Mouse (Mus musculus) hindbrain, embryonic 15.5 days (tissue): Measurements from ENCODE around the gene Slc16a2. TPM values are rescaled to one million over a fixed set of nuclear protein-coding genes. Genes with fewer than 3 reads are reported as not detected.

Source experiments
- ATAC-seq: fragments of 200-750 bp; cut with Nextera tagmentation; 2 replicates; pipeline ENCODE4 v1.8.0; 2017; ENCODE audit warnings: low read depth, moderate number of reproducible peaks, moderate TSS enrichment; ENCODE audit not compliant: low FRiP score
- H3K27ac ChIP-seq: fragments of 300-500 bp; sonication (generic); replicated peaks from 2 replicates; pipeline ENCODE4 v1.5.1; 2015; ENCODE audit warnings: mild to moderate bottlenecking, inconsistent platforms
- H3K27me3 ChIP-seq: fragments of 300-500 bp; sonication (generic); 2 replicates; pipeline ENCODE4 v1.6.1; 2015; ENCODE audit warnings: control low read depth, inconsistent platforms
- H3K36me3 ChIP-seq: fragments of 300-500 bp; sonication (generic); 2 replicates; pipeline ENCODE4 v1.6.1; 2015; ENCODE audit warnings: control low read depth, inconsistent platforms
- H3K4me1 ChIP-seq: fragments of 300-500 bp; sonication (generic); replicated peaks from 2 replicates; pipeline ENCODE4 v1.6.1; 2015; ENCODE audit warnings: control low read depth, inconsistent platforms
- H3K4me2 ChIP-seq: fragments of 300-500 bp; sonication (generic); 2 replicates; pipeline ENCODE4 v1.6.1; 2015; ENCODE audit warnings: moderate library complexity, mild to moderate bottlenecking, inconsistent platforms
- H3K4me3 ChIP-seq: fragments of 300-500 bp; sonication (generic); 2 replicates; pipeline ENCODE4 v1.5.1; 2015; ENCODE audit warnings: mild to moderate bottlenecking, inconsistent platforms
- H3K9ac ChIP-seq: fragments of 300-500 bp; sonication (generic); 2 replicates; pipeline ENCODE4 v1.6.1; 2015; ENCODE audit warnings: inconsistent platforms
- H3K9me3 ChIP-seq: fragments of 300-500 bp; sonication (generic); 2 replicates; pipeline ENCODE4 v1.6.1; 2016; ENCODE audit warnings: control low read depth, inconsistent platforms
- WGBS: fragments of 180-500 bp; shearing (Covaris S2); methylation state at CpG from one replicate; pipeline ENCODE4 v1.1.7; 2015; 5-methylcytosine and 5-hydroxymethylcytosine counted together
- polyA plus RNA-seq: library from polyadenylated mRNA; unstranded; fragments of >200 nt; fragmentation: Nextera tagmentation; extraction: Ambion mirVana; gene quantifications from 2 replicates; pipeline ENCODE4 v1.2.1, GENCODE M21; 2015

Gene Slc16a2
- polyA plus RNA-seq, 1 experiment from 2014 or later, result 32.9 TPM

DNA sequence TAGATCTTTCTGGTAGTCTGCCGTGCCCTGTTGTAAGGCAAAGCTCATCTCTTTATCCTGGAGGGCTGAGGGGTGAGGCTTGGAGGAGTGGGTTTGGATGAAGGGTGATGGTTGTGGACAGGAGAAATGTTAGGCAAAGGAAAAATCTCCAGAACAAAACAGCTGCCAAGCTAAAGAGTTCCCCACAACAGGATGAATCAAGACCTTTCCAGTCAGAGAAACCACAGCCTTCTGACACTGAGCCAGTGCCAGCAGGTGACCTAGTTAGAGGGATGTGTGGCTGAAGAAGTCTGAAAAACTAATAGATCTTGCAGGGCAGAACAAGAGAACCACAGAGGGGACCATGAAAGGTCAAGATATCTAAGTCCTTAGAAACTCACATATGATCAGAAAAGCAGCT is 24.8 kb downstream of the Slc16a2 start:
- no peak for ATAC-seq
- Histone ChIP-seq H3K4me3 (no peak overlapping the region), H3K27ac (no peak overlapping the region), H3K4me2 (no peak overlapping the region), H3K9ac (no peak overlapping the region), H3K27me3 (peaks cover 45% of the 10 kb centered on the region), H3K36me3 (no peaks in the 10 kb centered on the region), H3K4me1 (no peaks in the 10 kb centered on the region), H3K9me3 (no peaks in the 10 kb centered on the region)
- 92% methylated on average over 1 of the region's 1 CpGs for WGBS

DNA sequence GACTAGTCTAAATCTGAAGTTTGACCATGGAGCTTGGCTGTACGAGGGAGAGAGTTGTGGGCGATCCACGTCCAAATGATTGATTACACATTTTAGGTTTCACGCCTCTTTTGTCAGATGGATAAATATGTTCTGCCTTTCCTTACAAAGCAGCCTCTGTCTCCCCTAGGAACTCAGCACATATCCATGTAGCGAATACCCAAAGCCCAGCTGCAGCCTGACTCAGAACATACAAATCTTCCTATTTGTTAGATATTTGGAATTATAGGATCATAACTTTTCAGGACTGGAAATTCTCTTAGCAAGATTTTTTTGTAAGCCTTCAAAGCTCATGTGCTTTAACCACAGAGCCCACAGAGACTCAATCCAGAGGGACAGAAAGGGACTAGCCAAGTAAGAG is 26.3 kb downstream of the Slc16a2 start:
- ATAC-seq, result no peak
- H3K27ac ChIP-seq, result no peak overlapping the region
- no peaks in the 10 kb centered on the region for H3K9me3 ChIP-seq
- no peak overlapping the region for H3K9ac ChIP-seq
- 70% methylated on average over 5 of the region's 5 CpGs for WGBS
- H3K4me2 ChIP-seq, result no peak overlapping the region
- H3K36me3 ChIP-seq, result no peaks in the 10 kb centered on the region
- no peaks in the 10 kb centered on the region for H3K4me1 ChIP-seq
- H3K27me3 ChIP-seq, result peaks cover 57% of the 10 kb centered on the region
- H3K4me3 ChIP-seq, result no peak overlapping the region

DNA sequence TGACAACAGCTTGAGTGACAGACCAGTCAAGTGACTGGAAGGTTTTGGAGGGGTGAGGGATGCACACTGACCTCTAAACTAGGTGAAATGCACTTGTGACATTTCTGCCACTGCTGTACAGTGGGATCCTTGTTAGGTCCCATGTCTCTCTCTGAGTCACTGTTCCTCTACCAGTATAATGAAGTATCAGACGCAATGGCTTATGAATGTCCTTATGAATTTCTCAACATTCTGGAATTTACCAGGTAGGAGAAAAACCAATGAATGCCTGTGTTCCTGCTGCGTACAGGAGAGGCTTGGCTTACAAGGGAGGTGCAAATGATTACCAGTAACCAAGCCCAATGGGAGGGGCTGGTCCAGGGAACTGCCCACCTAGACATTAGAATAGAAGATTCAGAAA is 30.5 kb downstream of the Slc16a2 start:
- H3K36me3 ChIP-seq, result no peaks in the 10 kb centered on the region
- ATAC-seq, result no peak
- no peak overlapping the region for H3K4me2 ChIP-seq
- H3K4me3 ChIP-seq, result no peak overlapping the region
- H3K27ac ChIP-seq, result no peak overlapping the region
- peaks cover 40% of the 10 kb centered on the region for H3K27me3 ChIP-seq
- H3K9me3 ChIP-seq, result no peaks in the 10 kb centered on the region
- 86% methylated on average over 2 of the region's 2 CpGs for WGBS
- no peaks in the 10 kb centered on the region for H3K4me1 ChIP-seq
- H3K9ac ChIP-seq, result no peak overlapping the region

DNA sequence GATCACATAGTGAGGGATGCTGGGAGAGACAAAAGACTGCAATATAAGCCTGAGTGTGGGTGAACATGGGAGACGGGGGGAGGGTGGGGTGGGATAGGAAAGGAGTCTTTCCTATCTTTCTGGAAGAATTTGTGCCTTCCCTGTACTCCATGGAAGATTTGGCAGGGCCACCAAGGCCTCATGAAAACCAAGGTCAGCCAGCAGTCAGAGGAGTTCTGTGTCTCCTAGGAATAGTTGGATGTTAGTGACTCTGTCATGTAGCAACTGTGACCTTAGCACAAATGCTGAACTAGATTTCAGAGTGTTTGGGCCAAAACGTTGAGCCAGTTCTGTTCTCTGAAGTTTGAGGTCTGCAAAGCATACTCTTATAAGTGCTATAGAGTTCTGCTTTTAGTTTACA is 36.1 kb downstream of the Slc16a2 start:
- 62% methylated on average over 2 of the region's 2 CpGs for WGBS
- H3K4me3 ChIP-seq, result no peak overlapping the region
- no peak overlapping the region for H3K27ac ChIP-seq
- no peak for ATAC-seq
- no peaks in the 10 kb centered on the region for H3K36me3 ChIP-seq
- H3K4me1 ChIP-seq, result no peaks in the 10 kb centered on the region
- no peaks in the 10 kb centered on the region for H3K9me3 ChIP-seq
- H3K27me3 ChIP-seq, result peaks cover 21% of the 10 kb centered on the region
- no peak overlapping the region for H3K4me2 ChIP-seq
- no peak overlapping the region for H3K9ac ChIP-seq

DNA sequence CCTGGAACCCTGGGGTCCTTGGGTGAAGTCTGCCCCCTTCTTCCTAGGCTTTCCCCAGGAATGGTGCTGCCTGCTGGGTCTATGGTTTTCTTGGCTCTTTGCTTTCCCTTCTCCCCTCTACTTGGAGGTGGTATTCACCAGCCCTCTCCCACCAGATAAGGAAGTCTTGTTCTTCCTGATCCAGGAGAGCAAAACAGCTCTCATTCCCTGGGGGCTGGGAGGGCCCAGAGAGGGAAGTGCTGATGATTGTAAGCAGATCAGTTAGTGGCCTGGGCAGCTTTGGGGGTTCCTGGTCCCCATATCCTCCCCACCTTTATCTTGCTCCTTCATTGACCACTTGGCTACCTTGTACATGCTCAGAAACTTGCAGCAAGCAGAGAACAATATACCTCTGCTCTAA is 45.4 kb downstream of the Slc16a2 start:
- Histone ChIP-seq H3K27ac (no peak overlapping the region), H3K4me2 (no peak overlapping the region), H3K4me1 (no peaks in the 10 kb centered on the region), H3K9ac (no peak overlapping the region), H3K27me3 (peaks cover 38% of the 10 kb centered on the region), H3K36me3 (no peaks in the 10 kb centered on the region), H3K9me3 (no peaks in the 10 kb centered on the region), H3K4me3 (no peak overlapping the region)
- no peak for ATAC-seq

DNA sequence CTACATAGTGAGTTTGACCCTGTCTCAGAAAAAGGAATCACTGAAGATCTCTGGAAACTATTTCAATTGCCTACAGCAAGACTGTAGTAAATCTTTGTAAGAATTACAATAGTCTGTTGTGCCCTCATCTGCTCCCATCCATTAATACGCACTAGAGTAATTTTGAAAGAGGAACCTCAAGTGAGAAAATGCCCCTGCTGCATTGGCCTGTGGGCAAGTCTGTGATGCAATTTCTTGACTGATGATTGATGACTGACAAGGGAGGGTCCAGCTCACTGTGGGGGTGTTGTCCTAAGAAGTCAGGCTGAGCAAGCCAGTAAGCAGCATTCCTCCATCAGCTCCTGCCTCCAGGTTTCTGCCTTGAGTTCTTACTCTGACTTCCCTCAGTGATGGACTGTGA is 75.6 kb downstream of the Slc16a2 start:
- no peak overlapping the region for H3K4me3 ChIP-seq
- H3K27ac ChIP-seq, result no peak overlapping the region
- 85% methylated on average over 1 of the region's 1 CpGs for WGBS
- H3K4me2 ChIP-seq, result no peak overlapping the region
- H3K36me3 ChIP-seq, result no peaks in the 10 kb centered on the region
- H3K9me3 ChIP-seq, result no peaks in the 10 kb centered on the region
- no peak overlapping the region for H3K9ac ChIP-seq
- no peak for ATAC-seq
- peaks cover 16% of the 10 kb centered on the region for H3K4me1 ChIP-seq
- peaks cover 17% of the 10 kb centered on the region; the same call in 1 of the 2 replicates for H3K27me3 ChIP-seq

DNA sequence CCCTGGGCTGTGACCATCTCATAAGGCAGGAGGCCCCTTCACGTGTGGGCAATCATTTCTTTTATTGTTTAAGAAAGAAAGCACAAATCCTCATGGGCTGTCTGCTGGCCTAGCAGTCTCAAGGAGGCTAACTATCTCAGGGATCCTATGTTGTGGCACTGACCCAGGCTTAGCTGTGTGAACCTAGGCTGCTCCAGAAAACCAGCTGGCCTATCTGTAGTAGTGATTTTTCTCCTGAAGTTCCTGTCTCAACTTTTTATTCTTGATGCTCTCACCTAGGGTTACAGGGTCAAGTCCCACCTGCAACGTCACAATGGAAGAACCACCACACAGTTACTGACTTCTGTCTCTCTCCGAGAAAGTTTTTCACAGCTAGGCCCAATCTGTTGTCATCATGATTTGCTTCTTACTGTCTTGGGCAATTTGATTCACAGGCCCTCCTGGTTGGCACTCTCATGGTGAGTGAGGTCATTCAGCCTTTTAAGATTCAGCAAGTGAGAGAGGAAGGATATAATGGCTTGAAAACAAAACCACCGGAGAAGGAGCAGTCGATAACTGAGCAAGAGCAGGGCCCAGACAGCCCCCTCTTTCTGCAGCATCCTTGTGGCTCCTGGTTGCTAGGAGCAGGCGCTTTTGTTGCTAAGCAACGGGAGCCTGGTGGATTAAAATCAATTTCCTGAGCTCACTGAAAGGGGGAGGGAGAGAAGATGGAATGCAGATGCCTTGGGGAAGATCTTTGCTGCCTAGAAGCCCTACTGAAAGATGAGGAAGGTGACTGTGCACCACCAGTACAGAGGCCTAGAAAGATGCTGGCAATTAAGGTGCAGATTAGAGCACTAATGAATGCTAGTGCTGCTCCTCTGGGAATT is 77.4 kb downstream of the Slc16a2 start:
- ATAC-seq, result peak; percentile 94
- 19% methylated on average over 7 of the region's 7 CpGs for WGBS
- H3K27ac ChIP-seq, result peak overlapping the region; percentile 82
- no peak overlapping the region for H3K4me3 ChIP-seq
- H3K9ac ChIP-seq, result no peak overlapping the region
- peaks cover 16% of the 10 kb centered on the region for H3K4me1 ChIP-seq
- no peaks in the 10 kb centered on the region for H3K9me3 ChIP-seq
- H3K27me3 ChIP-seq, result peaks cover 24% of the 10 kb centered on the region
- H3K36me3 ChIP-seq, result no peaks in the 10 kb centered on the region
- H3K4me2 ChIP-seq, result no peak overlapping the region

DNA sequence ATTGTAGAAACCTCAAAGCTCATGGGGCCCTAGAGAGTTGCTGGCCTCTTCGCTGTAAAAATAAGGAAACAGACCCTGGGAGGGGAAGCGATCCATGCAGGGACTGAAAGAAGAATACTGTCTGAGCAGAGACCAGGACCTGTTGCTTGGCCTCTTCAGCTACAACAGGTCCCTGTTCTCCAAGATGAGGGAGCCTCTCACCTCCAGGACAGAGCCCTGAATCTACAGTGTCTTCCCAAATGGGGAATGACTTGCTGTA is 79.8 kb downstream of the Slc16a2 start:
- Histone ChIP-seq H3K4me2 (no peak overlapping the region), H3K36me3 (no peaks in the 10 kb centered on the region), H3K27me3 (peaks cover 35% of the 10 kb centered on the region), H3K27ac (no peak overlapping the region), H3K9me3 (no peaks in the 10 kb centered on the region), H3K4me3 (no peak overlapping the region), H3K9ac (no peak overlapping the region), H3K4me1 (peaks cover 16% of the 10 kb centered on the region)
- no peak for ATAC-seq
- WGBS, result 54% methylated on average over 2 of the region's 2 CpGs

DNA sequence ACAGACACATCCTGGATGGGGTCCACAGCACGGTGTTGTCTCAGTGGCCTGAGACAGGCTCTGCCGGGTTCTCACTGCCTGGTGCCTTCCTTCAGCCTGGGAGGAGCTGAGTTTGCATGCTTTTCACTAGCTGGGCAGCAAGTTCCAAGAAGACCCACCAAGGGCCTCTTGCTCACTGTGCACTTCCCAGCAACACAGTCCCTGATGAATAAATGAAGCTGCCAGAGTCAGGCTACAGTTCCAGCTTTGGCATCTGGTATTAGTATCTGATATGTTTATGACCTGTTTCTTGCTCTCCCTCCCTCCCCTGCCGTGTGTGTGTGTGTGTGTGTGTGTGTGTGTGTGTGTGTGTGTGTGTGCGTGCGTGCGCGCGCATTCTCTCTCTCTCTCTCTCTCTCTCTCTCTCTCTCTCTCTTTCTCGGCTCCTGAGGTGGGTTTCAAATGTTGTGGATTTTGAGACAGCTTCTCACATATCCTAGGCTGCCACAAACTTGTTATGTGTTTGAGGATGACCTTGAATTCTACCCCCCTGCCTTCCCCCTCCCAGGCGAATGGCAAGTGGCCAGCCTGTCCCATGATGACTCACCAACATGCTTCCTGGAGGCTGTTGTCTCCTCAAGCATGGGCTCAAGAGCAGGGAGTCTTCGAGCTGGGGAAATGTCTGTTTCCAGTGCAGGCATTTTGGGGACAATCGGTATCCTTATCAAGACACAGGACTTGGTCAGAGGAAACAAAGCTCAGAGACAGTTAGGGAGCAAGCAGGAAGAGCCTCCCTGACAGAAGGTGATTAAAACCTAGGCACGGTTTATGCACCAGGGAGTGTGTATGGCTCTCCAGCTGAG is 80.3 kb downstream of the Slc16a2 start:
- peaks cover 34% of the 10 kb centered on the region for H3K27me3 ChIP-seq
- H3K4me3 ChIP-seq, result no peak overlapping the region
- H3K9me3 ChIP-seq, result no peaks in the 10 kb centered on the region
- H3K27ac ChIP-seq, result no peak overlapping the region
- peaks cover 16% of the 10 kb centered on the region for H3K4me1 ChIP-seq
- 56% methylated on average over 13 of the region's 13 CpGs for WGBS
- no peak overlapping the region for H3K4me2 ChIP-seq
- H3K36me3 ChIP-seq, result no peaks in the 10 kb centered on the region
- no peak overlapping the region for H3K9ac ChIP-seq
- ATAC-seq, result no peak

DNA sequence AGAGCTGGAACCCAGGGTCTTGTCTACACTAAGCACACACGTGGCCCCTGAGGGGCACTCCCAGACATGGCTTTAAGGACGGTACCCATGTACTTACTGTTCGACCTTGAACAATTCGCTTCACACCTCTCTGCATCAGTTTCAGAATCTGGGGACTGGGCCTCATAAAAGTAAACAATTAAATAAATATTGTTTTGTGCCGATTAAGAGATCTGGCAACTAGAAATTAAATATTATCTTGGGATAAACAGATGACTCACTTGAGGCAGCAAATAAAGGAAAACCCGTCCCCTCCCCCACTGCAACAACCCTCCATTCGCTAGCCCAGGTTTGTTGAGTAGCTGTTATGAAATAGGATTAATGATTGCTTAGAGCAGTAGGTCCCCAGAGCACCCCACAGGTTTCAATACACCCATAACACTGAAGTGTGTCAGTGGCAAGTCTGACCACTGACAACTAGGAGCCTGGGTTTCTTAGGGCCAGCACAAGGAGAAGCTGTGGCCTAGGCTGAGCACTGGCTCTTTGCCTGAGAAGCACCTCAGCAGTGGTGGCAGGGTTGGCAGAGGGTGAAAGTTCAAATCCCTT is 87.7 kb downstream of the Slc16a2 start:
- 0 out of 2 replicates have a peak, but pooled peaks cover 5% of the 10 kb centered on the region for H3K4me1 ChIP-seq
- ATAC-seq, result no peak
- H3K9ac ChIP-seq, result no peak overlapping the region
- no peak overlapping the region for H3K4me2 ChIP-seq
- no peaks in the 10 kb centered on the region for H3K36me3 ChIP-seq
- H3K27me3 ChIP-seq, result peaks cover 64% of the 10 kb centered on the region
- no peaks in the 10 kb centered on the region for H3K9me3 ChIP-seq
- no peak overlapping the region for H3K4me3 ChIP-seq
- WGBS, result 80% methylated on average over 7 of the region's 7 CpGs
- no peak overlapping the region for H3K27ac ChIP-seq

DNA sequence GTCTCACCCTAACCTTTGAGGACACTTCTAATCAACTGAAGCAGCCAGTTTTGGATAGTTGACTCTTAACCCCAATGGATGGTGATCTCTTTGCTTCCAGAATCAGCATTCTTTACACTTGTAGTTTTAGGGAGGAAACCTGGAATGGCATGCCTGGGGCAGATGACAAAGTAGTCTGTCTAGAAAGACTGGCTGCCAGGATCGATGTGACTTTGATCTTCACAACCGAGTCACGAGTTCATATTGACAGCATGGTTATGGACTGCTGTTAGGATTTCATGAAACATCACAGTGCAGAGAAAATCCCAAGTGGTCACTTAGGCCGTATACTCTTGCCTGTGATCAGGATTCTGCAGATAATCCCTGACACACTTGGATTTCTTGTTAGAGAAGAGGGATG is 88.7 kb downstream of the Slc16a2 start:
- peaks cover 57% of the 10 kb centered on the region for H3K27me3 ChIP-seq
- 83% methylated on average over 4 of the region's 4 CpGs for WGBS

DNA sequence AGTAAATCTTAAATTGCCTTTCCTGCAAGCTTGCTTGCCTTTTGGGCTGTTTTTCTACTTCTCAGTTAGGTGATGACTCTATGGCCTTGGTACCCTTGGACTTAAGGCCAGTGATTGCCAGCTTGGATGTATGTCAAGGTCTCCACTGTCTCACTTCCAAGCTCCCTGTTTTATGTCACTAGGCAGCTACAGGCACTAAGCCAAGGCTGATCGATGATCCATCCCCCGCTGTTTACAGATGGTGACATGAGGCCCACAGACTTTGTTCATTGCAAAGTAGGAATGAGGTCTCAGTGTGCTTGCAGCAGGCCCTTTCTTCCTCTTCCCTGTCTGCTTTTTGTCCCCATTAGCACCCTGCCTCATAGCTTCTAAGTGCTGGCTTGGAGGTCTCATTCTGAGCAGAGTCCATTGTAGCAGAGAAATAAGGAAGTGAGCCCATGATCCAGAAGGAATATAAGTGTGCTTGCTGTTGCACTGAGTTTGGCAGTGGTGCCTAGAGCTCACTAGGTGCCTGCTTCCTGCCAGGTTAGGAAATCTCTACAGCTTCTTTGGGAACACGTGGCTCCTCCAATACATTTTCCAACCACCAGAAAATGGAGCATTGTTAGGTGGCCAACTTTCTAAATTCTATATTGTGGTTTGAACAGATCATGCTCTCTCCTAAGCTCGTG is 89.6 kb downstream of the Slc16a2 start:
- 60% methylated on average over 4 of the region's 4 CpGs for WGBS
- no peaks in the 10 kb centered on the region for H3K9me3 ChIP-seq
- H3K27me3 ChIP-seq, result peaks cover 51% of the 10 kb centered on the region

More for the DNA sequence above, 88.7 kb downstream of the Slc16a2 start:
- H3K4me3 ChIP-seq, result no peak overlapping the region
- H3K9ac ChIP-seq, result no peak overlapping the region
- no peaks in the 10 kb centered on the region for H3K9me3 ChIP-seq
- no peak overlapping the region for H3K27ac ChIP-seq
- 0 out of 2 replicates have a peak, but pooled peaks cover 5% of the 10 kb centered on the region for H3K4me1 ChIP-seq
- H3K4me2 ChIP-seq, result no peak overlapping the region
- no peak for ATAC-seq
- H3K36me3 ChIP-seq, result no peaks in the 10 kb centered on the region

More for the DNA sequence above, 89.6 kb downstream of the Slc16a2 start:
- no peak for ATAC-seq
- H3K27ac ChIP-seq, result no peak overlapping the region
- 0 out of 2 replicates have a peak, but pooled peaks cover 5% of the 10 kb centered on the region for H3K4me1 ChIP-seq
- no peak overlapping the region for H3K9ac ChIP-seq
- H3K36me3 ChIP-seq, result no peaks in the 10 kb centered on the region
- H3K4me3 ChIP-seq, result no peak overlapping the region
- H3K4me2 ChIP-seq, result no peak overlapping the region
